Mouse (Mus musculus) splenic B cell, adult 2 months (primary cell): Measurements from ENCODE around the gene Wdr46.
A peak's percentile ranks its signal among the peaks of the same experiment; 100 is the strongest.
"Not testable (repeated sequence)": the region's sequence is repeated elsewhere in the genome, so short reads cannot be mapped to it uniquely, and the experiment has no call there.

Experiments
- DNase-seq: peaks from one replicate; pipeline ENCODE4 v3.0.0-alpha.2; 2011; ENCODE audit warnings: low read depth, low spot score
- H3K27me3 ChIP-seq: 2 replicates; pipeline ENCODE4 v1.6.1; 2012; ENCODE audit warnings: mild to moderate bottlenecking, low read length, moderate library complexity, mixed read lengths; ENCODE audit not compliant: control insufficient read depth, poor library complexity, insufficient read depth, severe bottlenecking
- H3K36me3 ChIP-seq: 2 replicates; pipeline ENCODE4 v1.6.1; 2012; ENCODE audit warnings: mild to moderate bottlenecking, low read length, moderate library complexity, mixed read lengths; ENCODE audit not compliant: control insufficient read depth, poor library complexity, insufficient read depth, severe bottlenecking

Gene Wdr46

DNA sequence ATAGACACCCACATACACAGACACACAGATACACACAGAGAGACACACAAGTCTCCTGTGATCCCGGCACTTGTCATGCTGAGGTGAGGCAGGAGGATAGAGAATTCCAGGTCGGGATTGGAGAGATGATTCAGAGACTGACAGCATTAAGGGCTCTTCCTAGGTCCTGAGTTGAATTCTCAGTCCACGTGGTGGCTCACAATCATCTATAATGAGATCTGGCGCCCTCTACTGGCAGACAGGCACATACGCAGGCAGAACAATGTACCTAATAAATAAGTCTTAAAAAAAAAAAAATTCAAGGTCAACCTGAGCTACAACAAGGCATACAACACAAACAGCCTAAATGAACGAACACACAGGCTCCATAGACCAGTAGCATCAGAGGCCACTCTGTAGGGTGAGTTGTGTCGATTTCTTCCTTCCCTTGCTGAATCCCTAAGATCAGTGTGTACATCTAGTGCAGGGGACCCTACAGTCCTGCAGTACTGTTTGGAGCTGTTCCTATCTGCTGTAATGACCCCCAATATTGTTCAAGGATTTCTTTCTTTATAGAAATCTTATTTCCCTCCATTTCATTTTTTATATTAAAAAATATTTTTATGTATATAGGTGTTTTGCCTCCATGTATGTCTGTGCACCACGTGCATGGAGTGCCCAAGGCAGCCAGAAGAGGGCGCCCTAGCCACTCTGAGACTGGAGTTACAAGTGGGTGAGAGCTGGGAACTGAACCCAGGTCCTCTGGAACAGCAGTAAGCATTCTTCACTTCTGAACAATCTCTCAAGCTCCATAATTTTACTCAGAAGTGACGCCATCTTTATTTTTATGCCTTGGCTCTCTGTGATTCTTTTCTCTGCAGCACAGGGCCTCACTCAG lies 51.6 kb downstream of the Wdr46 start:
- DNase-seq, result peak; percentile 90
- Histone ChIP-seq H3K27me3 (no peaks in the 10 kb centered on the region), H3K36me3 (peaks cover 13% of the 10 kb centered on the region)

GRCm38 (mm10) chr17:33994959-33995358 lies 54.5 kb downstream of the Wdr46 start:
- peaks cover 31% of the 10 kb centered on the region for H3K36me3 ChIP-seq
- no peak for DNase-seq
- H3K27me3 ChIP-seq, result no peaks in the 10 kb centered on the region

GRCm38 (mm10) chr17:33995651-33996050 lies 55.2 kb downstream of the Wdr46 start:
- no peak for DNase-seq
- Histone ChIP-seq H3K27me3 (no peaks in the 10 kb centered on the region), H3K36me3 (peaks cover 31% of the 10 kb centered on the region)

DNA sequence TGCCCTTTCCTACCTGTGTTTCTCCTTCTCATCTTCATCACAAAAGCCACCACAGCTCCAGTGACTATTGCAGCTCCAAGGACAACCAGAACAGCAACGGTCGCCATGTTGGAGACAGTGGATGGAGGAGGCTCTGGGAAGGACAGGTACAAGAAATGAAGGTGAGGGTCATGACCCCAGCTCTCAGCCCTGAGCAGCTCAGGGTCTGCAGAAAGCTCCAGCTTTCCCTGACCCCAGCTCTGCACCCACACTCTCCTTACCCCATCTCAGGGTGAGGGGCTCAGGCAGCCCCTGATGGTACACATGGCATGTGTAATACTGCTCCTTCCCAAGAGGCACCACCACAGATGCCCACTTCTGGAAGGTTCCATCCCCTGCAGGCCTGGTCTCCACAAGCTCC lies 56.6 kb downstream of the Wdr46 start:
- H3K36me3 ChIP-seq, result peaks cover 31% of the 10 kb centered on the region
- DNase-seq, H3K27me3 ChIP-seq: not testable (repeated sequence)

DNA sequence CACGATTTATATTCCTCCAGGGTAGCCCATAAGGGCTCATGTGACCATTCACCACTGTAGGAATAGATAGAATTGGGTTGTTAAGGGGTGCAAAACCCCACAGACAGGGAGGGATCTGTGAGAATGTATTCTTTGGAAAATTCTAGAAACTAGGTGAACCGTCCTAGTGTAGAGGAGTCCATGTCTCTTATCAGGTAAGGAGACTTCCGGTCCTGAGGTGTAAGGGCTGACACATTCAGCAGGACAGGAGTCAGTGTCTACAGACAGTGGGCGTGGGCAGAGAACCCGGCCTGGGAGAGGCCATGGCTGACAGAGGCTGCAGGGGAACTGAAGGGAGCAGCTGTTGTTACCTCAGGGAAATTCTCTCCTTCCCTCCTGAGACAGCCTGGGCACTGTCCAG lies 58.2 kb downstream of the Wdr46 start:
- not testable (repeated sequence) for H3K27me3 ChIP-seq
- peaks cover 31% of the 10 kb centered on the region for H3K36me3 ChIP-seq
- DNase-seq, result peak; percentile 59
